Comparison of ENCODE assay signal across 22 mouse cellular contexts in genomic region chr7:56729225-56729624, GRCm38 (mm10).
DNase-seq lines count a peak whose midpoint lies in the region; TF ChIP-seq lines count a peak whose summit lies in the region.
"Had no signal": no experiment of that assay in that cellular context is flagged by ENCODE, and none has a peak within 500 bp of the region (broad histone marks: within the 10 kb centered on the region; RNA-seq: fewer than 3 reads in every experiment).

No protein-coding gene starts in this region.

- DNase-seq in frontal cortex, adult 2 months (ENCODE audit: extremely low spot score in 1 of 2, low spot score in 1 of 2) = peak; percentile 1 to 59
- DNase-seq in frontal cortex, postnatal 14 days (ENCODE audit: low spot score in 2 of 2) = no peak
- peak; percentile 2 for DNase-seq in left cerebral cortex, adult 11 months (ENCODE audit: low spot score)
- no peak for DNase-seq in left cerebral cortex, adult 2 months (ENCODE audit: extremely low spot score in 1 of 2, low spot score in 2 of 2)
- peak; percentile 31 for DNase-seq in brain, adult 2 months (ENCODE audit: low read depth, low spot score)
- DNase-seq in spleen, postnatal 10 days (ENCODE audit: low spot score in 2 of 2) = no peak
- DNase-seq: adrenal gland, adult 2 months; adrenal gland, postnatal 25 days; cerebellum, adult 11 months; cerebellum, adult 8-10 months; cerebellum, postnatal 14 days; embryo, embryonic 11 days; gastrocnemius, postnatal 10 days; heart, adult 2 months; heart, postnatal 14 days had no signal

- intact Hi-C loops in left cerebral cortex, adult 2 months (cut with DNase I) = no loop called here

- TF ChIP-seq CTCF in left cerebral cortex, adult 2 months (IDR thresholded peaks at IDR 0.05) = no peak; the same call in 1 of the 2 replicates

- no peak overlapping the region for H3K27ac ChIP-seq in left cerebral cortex, adult 2 months
- H3K27ac ChIP-seq: embryonic facial prominence, embryonic 15.5 days; forebrain, embryonic 10.5 days; forebrain, embryonic 15.5 days; heart, adult 2 months; heart, embryonic 15.5 days; hindbrain, embryonic 13.5 days; hindbrain, postnatal 0 days had no signal

- no peak overlapping the region for H3K4me3 ChIP-seq in left cerebral cortex, adult 2 months
- H3K4me3 ChIP-seq: embryonic facial prominence, embryonic 15.5 days; erythroblast, embryonic 14.5 days; forebrain, embryonic 10.5 days; forebrain, embryonic 15.5 days; heart, adult 2 months; heart, embryonic 15.5 days; hindbrain, embryonic 13.5 days had no signal

Comparison
In these comparisons a context has a peak if more than half of its experiments do, and no peak if none do; other contexts are left out.
1. DNase-seq: peak in frontal cortex, adult 2 months (2 of 2), left cerebral cortex, adult 11 months (single experiment) and brain, adult 2 months (single experiment); none in frontal cortex, postnatal 14 days (0 of 2), left cerebral cortex, adult 2 months (0 of 2) and spleen, postnatal 10 days (0 of 2).